Mouse (Mus musculus): ENCODE results near the gene Adprhl1. TPM values are rescaled to one million over a fixed set of nuclear protein-coding genes. Genes with fewer than 3 reads are reported as not detected.
A peak's percentile ranks its signal among the peaks of the same experiment; 100 is the strongest.

Gene Adprhl1
- total RNA-seq (2014; fragmentation: Nextera tagmentation): not detected in 2 replicates
- not detected in 2 replicates for total RNA-seq (2017)

GRCm38 (mm10) chr8:13254019-13254418 is at the start of gene Adprhl1:
Gene Adprhl1, minus strand, starts transcription at chr8:13254162.
- peak; percentile 83 for ATAC-seq (replicated peaks; ENCODE audit: low FRiP score, low TSS enrichment, poor library complexity, severe bottlenecking)

GRCm38 (mm10) chr8:13301036-13301435 is 47.1 kb upstream of the Adprhl1 start:
- no peak for ATAC-seq (replicated peaks; ENCODE audit: low FRiP score, low TSS enrichment, poor library complexity, severe bottlenecking)

GRCm38 (mm10) chr8:13299571-13299970 is 45.6 kb upstream of the Adprhl1 start:
- no peak for ATAC-seq (replicated peaks; ENCODE audit: low FRiP score, low TSS enrichment, poor library complexity, severe bottlenecking)

GRCm38 (mm10) chr8:13293677-13294470 is 39.9 kb upstream of the Adprhl1 start:
- no peak for ATAC-seq (replicated peaks; ENCODE audit: low FRiP score, low TSS enrichment, poor library complexity, severe bottlenecking)

GRCm38 (mm10) chr8:13292364-13292763 is 38.4 kb upstream of the Adprhl1 start:
- ATAC-seq (replicated peaks; ENCODE audit: low FRiP score, low TSS enrichment, poor library complexity, severe bottlenecking): peak; percentile 42; the same call in 1 of the 2 replicates

GRCm38 (mm10) chr8:13288646-13289045 is 34.7 kb upstream of the Adprhl1 start:
- no peak for ATAC-seq (replicated peaks; ENCODE audit: low FRiP score, low TSS enrichment, poor library complexity, severe bottlenecking)

- peak; percentile 80 for ATAC-seq (replicated peaks; ENCODE audit: low FRiP score, low TSS enrichment, poor library complexity, severe bottlenecking)
These were observed 34.0 kb upstream of the Adprhl1 start, which contains the start of the genes Dcun1d2 and Tmco3 for GRCm38 (mm10) chr8:13287692-13288623. Gene Dcun1d2, minus strand, starts transcription at chr8:13288131. Gene Tmco3, plus strand, starts transcription at chr8:13288190.

- ATAC-seq (replicated peaks; ENCODE audit: low FRiP score, low TSS enrichment, poor library complexity, severe bottlenecking): peak; percentile 89
These were observed 33.3 kb upstream of the Adprhl1 start for GRCm38 (mm10) chr8:13287304-13287691.

- no peak for ATAC-seq (replicated peaks; ENCODE audit: low FRiP score, low TSS enrichment, poor library complexity, severe bottlenecking)
These were observed 29.2 kb upstream of the Adprhl1 start for GRCm38 (mm10) chr8:13283200-13283599.

- ATAC-seq (replicated peaks; ENCODE audit: low FRiP score, low TSS enrichment, poor library complexity, severe bottlenecking): no peak
These were observed 23.0 kb upstream of the Adprhl1 start for GRCm38 (mm10) chr8:13276941-13277447.

- ATAC-seq (replicated peaks; ENCODE audit: low FRiP score, low TSS enrichment, poor library complexity, severe bottlenecking): no peak
These were observed 18.9 kb upstream of the Adprhl1 start for GRCm38 (mm10) chr8:13272834-13273233.

GRCm38 (mm10) chr8:13267566-13267965 is 13.6 kb upstream of the Adprhl1 start:
- ATAC-seq (replicated peaks; ENCODE audit: low FRiP score, low TSS enrichment, poor library complexity, severe bottlenecking): no peak

GRCm38 (mm10) chr8:13263376-13263775 is 9.4 kb upstream of the Adprhl1 start:
- no peak for ATAC-seq (replicated peaks; ENCODE audit: low FRiP score, low TSS enrichment, poor library complexity, severe bottlenecking)

- ATAC-seq (replicated peaks; ENCODE audit: low FRiP score, low TSS enrichment, poor library complexity, severe bottlenecking): no peak
These were observed 549 bp downstream of the Adprhl1 start for GRCm38 (mm10) chr8:13253413-13253812.

GRCm38 (mm10) chr8:13252837-13253236 is 1.1 kb downstream of the Adprhl1 start:
- no peak for ATAC-seq (replicated peaks; ENCODE audit: low FRiP score, low TSS enrichment, poor library complexity, severe bottlenecking)

GRCm38 (mm10) chr8:13244343-13244880 is 9.6 kb downstream of the Adprhl1 start:
- no peak for ATAC-seq (replicated peaks; ENCODE audit: low FRiP score, low TSS enrichment, poor library complexity, severe bottlenecking)

- no peak for ATAC-seq (replicated peaks; ENCODE audit: low FRiP score, low TSS enrichment, poor library complexity, severe bottlenecking)
These were observed 10.7 kb downstream of the Adprhl1 start for GRCm38 (mm10) chr8:13242985-13243870.

GRCm38 (mm10) chr8:13240691-13241090 is 13.3 kb downstream of the Adprhl1 start:
- no peak for ATAC-seq (replicated peaks; ENCODE audit: low FRiP score, low TSS enrichment, poor library complexity, severe bottlenecking)

GRCm38 (mm10) chr8:13240055-13240454 is 13.9 kb downstream of the Adprhl1 start:
- no peak for ATAC-seq (replicated peaks; ENCODE audit: low FRiP score, low TSS enrichment, poor library complexity, severe bottlenecking)
